Mouse (Mus musculus) limb, embryonic 14.5 days (tissue): ENCODE data around the gene 4430402I18Rik. TPM values are rescaled to one million over a fixed set of nuclear protein-coding genes. Genes with fewer than 3 reads are reported as not detected.

Source experiments
- ATAC-seq: fragments of 200-750 bp; cut with Nextera tagmentation; 2 replicates; pipeline ENCODE4 v1.8.0; 2017; ENCODE audit warnings: low read depth, moderate number of reproducible peaks, moderate TSS enrichment; ENCODE audit not compliant: low FRiP score
- DNase-seq: peaks from one replicate; pipeline ENCODE4 v3.0.0-alpha.2; 2015; ENCODE audit warnings: low spot score
- H3K27ac ChIP-seq: fragments of 300-500 bp; sonication (generic); replicated peaks from 2 replicates; pipeline ENCODE4 v1.5.1; 2014; ENCODE audit warnings: low read depth, mild to moderate bottlenecking, low read length, moderate library complexity, mixed read lengths
- H3K27me3 ChIP-seq: fragments of 300-500 bp; sonication (generic); 2 replicates; pipeline ENCODE4 v1.6.1; 2014; ENCODE audit warnings: low read length, mixed read lengths; ENCODE audit not compliant: control insufficient read depth, insufficient read depth
- H3K36me3 ChIP-seq: fragments of 300-500 bp; sonication (generic); 2 replicates; pipeline ENCODE4 v1.6.1; 2014; ENCODE audit warnings: mild to moderate bottlenecking, low read length, moderate library complexity, mixed read lengths; ENCODE audit not compliant: control insufficient read depth, insufficient read depth
- H3K4me1 ChIP-seq: fragments of 300-500 bp; sonication (generic); 2 replicates; pipeline ENCODE4 v1.6.1; 2014; ENCODE audit warnings: antibody characterized with exemption, low read length, mixed read lengths; ENCODE audit not compliant: control insufficient read depth, insufficient read depth
- H3K4me2 ChIP-seq: fragments of 300-500 bp; sonication (generic); replicated peaks from 2 replicates; pipeline ENCODE4 v1.6.1; 2014; ENCODE audit warnings: low read depth, mild to moderate bottlenecking, low read length, moderate library complexity; ENCODE audit not compliant: severe bottlenecking
- H3K4me3 ChIP-seq: fragments of 300-500 bp; sonication (generic); replicated peaks from 2 replicates; pipeline ENCODE4 v1.5.1; 2014; ENCODE audit warnings: low read length
- H3K9ac ChIP-seq: fragments of 300-500 bp; sonication (generic); 2 replicates; pipeline ENCODE4 v1.6.1; 2014; ENCODE audit warnings: mild to moderate bottlenecking, low read depth, low read length, moderate library complexity; ENCODE audit not compliant: severe bottlenecking
- H3K9me3 ChIP-seq: fragments of 300-500 bp; sonication (generic); 2 replicates; pipeline ENCODE4 v1.6.1; 2016; ENCODE audit warnings: low read length; ENCODE audit not compliant: control insufficient read depth
- POLR2A ChIP-seq: fragments of 200-500 bp; IDR thresholded peaks from 2 replicates; pipeline ENCODE4 v1.8.0; 2012; ENCODE audit warnings: inconsistent platforms, mild to moderate bottlenecking, moderate library complexity, borderline replicate concordance; ENCODE audit not compliant: insufficient read depth, insufficient read length; ENCODE audit errors: extremely low read depth
- WGBS: fragments of 180-500 bp; shearing (Covaris S2); extraction: QIAGEN DNeasy Blood & Tissue Kit; methylation state at CpG from one replicate; pipeline ENCODE4 v1.1.7; 2014; 5-methylcytosine and 5-hydroxymethylcytosine counted together
- polyA plus RNA-seq, 2 experiments: library from polyadenylated mRNA; depleted of rRNA in 1 of 2; stranded (reverse) in 1 of 2; unstranded in 1 of 2; fragments of >200 nt; fragmentation: Nextera tagmentation in 1 of 2; extraction: Ambion mirVana in 1 of 2; gene quantifications; 2 replicates each; pipeline versions ENCODE4 v1.2.1 to v1.2.3; 2012 to 2014

Gene 4430402I18Rik
- polyA plus RNA-seq, 2 experiments = 1.0 to 1.5 TPM

DNA sequence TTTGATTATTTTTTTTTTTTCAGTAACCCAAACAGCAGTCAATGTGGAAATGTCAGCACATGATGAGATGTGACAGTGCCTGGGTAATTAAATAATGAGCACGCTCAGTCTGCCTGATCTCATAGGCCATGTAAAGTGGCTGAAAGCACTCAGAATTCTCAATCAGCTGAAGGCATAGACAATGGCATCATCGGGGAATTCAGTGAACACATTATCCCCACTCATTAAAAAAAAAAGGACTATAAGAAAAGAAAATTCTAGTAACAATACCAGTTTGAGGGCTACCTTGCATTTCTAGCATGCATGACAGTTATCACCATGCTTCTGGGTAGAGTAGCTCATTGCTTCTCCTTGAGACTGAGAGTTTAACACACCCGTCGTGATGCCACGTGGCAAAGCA, 16.3 kb downstream of the 4430402I18Rik start:
- Histone ChIP-seq H3K27me3 (no peaks in the 10 kb centered on the region), H3K9me3 (no peaks in the 10 kb centered on the region), H3K36me3 (no peaks in the 10 kb centered on the region), H3K27ac (no peak overlapping the region), H3K4me3 (no peak overlapping the region), H3K9ac (no peak overlapping the region), H3K4me1 (no peaks in the 10 kb centered on the region), H3K4me2 (no peak overlapping the region)
- WGBS = 88% methylated on average over 5 of the region's 5 CpGs
- DNase-seq (no peak), ATAC-seq (no peak)
- TF ChIP-seq POLR2A = no peak

DNA sequence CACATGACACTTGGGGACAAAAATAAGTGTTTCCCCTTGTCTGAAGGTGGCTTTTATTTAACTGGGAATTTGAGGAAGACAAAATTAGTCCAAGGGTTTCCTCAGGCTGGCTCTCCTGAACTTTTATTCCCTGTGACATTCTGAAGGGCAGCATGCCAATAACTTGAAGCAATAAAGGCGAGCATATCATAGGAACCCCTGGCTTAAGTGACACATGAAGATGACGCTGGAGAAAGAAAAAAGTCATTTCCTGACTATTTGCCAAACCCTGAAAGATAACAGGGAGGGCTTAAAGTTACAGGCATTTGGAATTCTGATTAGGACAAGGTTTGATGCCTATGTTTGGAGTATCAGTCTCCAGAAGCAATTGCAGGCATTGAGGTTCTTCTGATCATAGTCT, 20.3 kb downstream of the 4430402I18Rik start:
- DNase-seq = no peak

DNA sequence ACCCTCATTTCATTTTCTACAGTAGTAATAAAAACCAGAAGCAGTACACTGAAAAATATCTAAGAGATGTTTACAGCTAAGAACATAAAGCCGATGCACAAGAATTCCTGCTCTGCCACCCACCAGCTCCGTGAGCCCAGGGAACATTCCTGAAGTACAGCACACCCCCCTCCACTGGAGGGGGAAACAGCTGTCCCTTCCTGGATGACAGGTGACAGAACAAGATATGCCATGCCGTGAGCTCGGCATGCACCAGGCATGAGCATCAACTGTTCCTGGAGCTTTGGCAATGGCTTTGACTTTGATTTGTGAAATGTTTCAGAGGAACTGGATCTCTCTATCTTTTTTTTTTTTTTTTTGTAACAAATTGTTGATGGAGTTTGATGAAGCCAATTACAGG, 20.8 kb downstream of the 4430402I18Rik start:
- peak; percentile 80; the same call in 1 of the 2 replicates for ATAC-seq

More for the DNA sequence above, 20.3 kb downstream of the 4430402I18Rik start:
- H3K4me2 ChIP-seq = no peak overlapping the region
- no peaks in the 10 kb centered on the region for H3K9me3 ChIP-seq
- no peaks in the 10 kb centered on the region for H3K4me1 ChIP-seq
- no peaks in the 10 kb centered on the region for H3K36me3 ChIP-seq
- 50% methylated on average over 2 of the region's 2 CpGs for WGBS
- no peaks in the 10 kb centered on the region for H3K27me3 ChIP-seq
- H3K4me3 ChIP-seq = no peak overlapping the region
- H3K27ac ChIP-seq = no peak overlapping the region
- ATAC-seq = no peak
- H3K9ac ChIP-seq = no peak overlapping the region
- TF ChIP-seq POLR2A = no peak

DNA sequence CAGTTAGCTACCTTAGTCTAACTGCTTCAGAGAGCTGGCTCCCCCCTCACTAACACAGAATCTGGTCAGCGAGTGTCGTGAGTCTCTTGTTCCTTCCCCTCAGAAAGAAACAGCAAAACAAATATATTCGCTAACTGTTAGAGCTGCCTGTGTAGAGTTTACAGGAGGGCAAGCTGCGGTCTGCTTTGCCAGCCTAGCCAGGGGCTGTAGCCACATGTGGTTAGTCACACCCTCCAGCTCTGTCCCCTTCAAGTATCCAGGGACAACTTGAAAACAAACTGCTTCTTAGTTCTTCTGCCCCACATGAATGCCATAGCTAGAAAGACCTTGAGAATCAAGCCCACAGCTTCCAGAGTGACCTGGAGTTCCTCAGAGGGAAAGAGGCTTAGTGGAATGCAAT, 26.3 kb downstream of the 4430402I18Rik start:
- H3K4me2 ChIP-seq = no peak overlapping the region
- no peak for TF ChIP-seq POLR2A
- no peaks in the 10 kb centered on the region for H3K27me3 ChIP-seq
- no peak overlapping the region for H3K4me3 ChIP-seq
- WGBS = 52% methylated on average over 4 of the region's 4 CpGs
- H3K9ac ChIP-seq = no peak overlapping the region
- H3K9me3 ChIP-seq = no peaks in the 10 kb centered on the region
- H3K27ac ChIP-seq = no peak overlapping the region
- no peak for DNase-seq
- H3K36me3 ChIP-seq = no peaks in the 10 kb centered on the region
- H3K4me1 ChIP-seq = no peaks in the 10 kb centered on the region
- ATAC-seq = no peak

More for the DNA sequence above, 20.8 kb downstream of the 4430402I18Rik start:
- Histone ChIP-seq H3K36me3 (no peaks in the 10 kb centered on the region), H3K4me1 (no peaks in the 10 kb centered on the region), H3K4me2 (no peak overlapping the region), H3K27ac (no peak overlapping the region), H3K27me3 (no peaks in the 10 kb centered on the region), H3K9me3 (no peaks in the 10 kb centered on the region), H3K4me3 (no peak overlapping the region), H3K9ac (no peak overlapping the region)
- 46% methylated on average over 4 of the region's 4 CpGs for WGBS
- TF ChIP-seq POLR2A = no peak
- DNase-seq = peak; percentile 23

DNA sequence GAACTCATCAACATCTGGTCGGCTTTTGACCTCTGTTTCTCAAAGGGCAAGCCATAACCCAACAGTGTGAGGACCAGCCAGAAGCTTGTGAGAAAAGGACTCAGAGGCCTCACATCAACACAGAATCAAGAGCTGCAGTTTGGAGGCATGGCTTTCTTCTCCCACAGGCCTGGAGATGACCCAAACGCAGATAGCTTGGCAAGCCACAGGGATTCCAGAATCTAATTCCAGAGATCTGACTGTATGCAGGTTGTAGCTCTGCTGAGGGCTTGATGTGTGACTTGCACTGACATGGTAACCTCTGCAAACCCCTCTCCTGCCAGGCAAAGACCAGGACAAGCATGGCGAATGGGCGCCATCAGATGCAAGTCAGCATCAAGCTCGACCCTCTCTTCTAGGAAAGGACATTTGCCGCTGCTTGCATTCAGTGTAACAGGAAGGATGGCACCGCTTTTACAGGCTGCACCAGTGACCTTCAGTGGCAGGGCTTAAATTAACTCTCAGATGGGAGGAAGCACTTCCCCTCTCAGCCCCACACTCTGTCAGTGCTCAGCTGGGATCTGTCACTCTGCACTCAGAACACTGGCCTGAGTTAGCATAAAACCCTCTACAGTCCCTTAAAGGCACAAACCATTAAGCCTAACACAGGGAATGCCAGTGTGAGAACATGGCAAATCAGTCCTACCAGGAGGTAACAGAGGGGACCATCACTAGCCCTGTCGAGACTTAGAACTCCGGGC, 27.3 kb downstream of the 4430402I18Rik start:
- ATAC-seq = no peak
- 56% methylated on average over 9 of the region's 9 CpGs for WGBS
- Histone ChIP-seq H3K4me1 (no peaks in the 10 kb centered on the region), H3K9me3 (no peaks in the 10 kb centered on the region), H3K27me3 (no peaks in the 10 kb centered on the region), H3K4me2 (no peak overlapping the region), H3K9ac (no peak overlapping the region), H3K4me3 (no peak overlapping the region), H3K27ac (no peak overlapping the region), H3K36me3 (no peaks in the 10 kb centered on the region)
- DNase-seq = no peak
- TF ChIP-seq POLR2A = no peak
